Mouse (Mus musculus) hindbrain, embryonic 14.5 days (tissue): ENCODE measurements at regions not wholly inside any gene's neighbourhood (a gene's known extent, or its start where the extent isn't known, plus 50 kb on each side); places are given as distances from the start of the nearest gene placed in this dataset.

Experiments
- ATAC-seq: fragments of 200-750 bp; cut with Nextera tagmentation; 2 replicates; pipeline ENCODE4 v1.8.0; 2017; ENCODE audit warnings: moderate number of reproducible peaks, mild to moderate bottlenecking, moderate TSS enrichment, moderate library complexity; ENCODE audit not compliant: low FRiP score
- DNase-seq: peaks from one replicate; pipeline ENCODE4 v3.0.0-alpha.2; 2015; ENCODE audit warnings: low spot score
- H3K27ac ChIP-seq: fragments of 300-500 bp; sonication (generic); 2 replicates; pipeline ENCODE4 v1.5.1; 2014; ENCODE audit warnings: mild to moderate bottlenecking, moderate library complexity
- H3K27me3 ChIP-seq: fragments of 300-500 bp; sonication (generic); 2 replicates; pipeline ENCODE4 v1.6.1; 2014; ENCODE audit warnings: mild to moderate bottlenecking, low read length, mixed read lengths; ENCODE audit not compliant: control insufficient read depth, insufficient read depth
- H3K36me3 ChIP-seq: fragments of 300-500 bp; sonication (generic); replicated peaks from 2 replicates; pipeline ENCODE4 v1.6.1; 2014; ENCODE audit not compliant: control insufficient read depth, insufficient read depth
- H3K4me1 ChIP-seq: fragments of 300-500 bp; sonication (generic); replicated peaks from 2 replicates; pipeline ENCODE4 v1.6.1; 2014; ENCODE audit warnings: antibody characterized with exemption, low read length, mixed read lengths; ENCODE audit not compliant: control insufficient read depth, insufficient read depth
- H3K4me2 ChIP-seq: fragments of 300-500 bp; sonication (generic); replicated peaks from 2 replicates; pipeline ENCODE4 v1.6.1; 2014; ENCODE audit warnings: mild to moderate bottlenecking, moderate library complexity
- H3K4me3 ChIP-seq: fragments of 300-500 bp; sonication (generic); replicated peaks from 2 replicates; pipeline ENCODE4 v1.5.1; 2014; ENCODE audit warnings: mild to moderate bottlenecking, low read length
- H3K9ac ChIP-seq: fragments of 300-500 bp; sonication (generic); 2 replicates; pipeline ENCODE4 v1.6.1; 2014
- H3K9me3 ChIP-seq: fragments of 300-500 bp; sonication (generic); 2 replicates; pipeline ENCODE4 v1.6.1; 2016; ENCODE audit warnings: low read length; ENCODE audit not compliant: control insufficient read depth
- WGBS: fragments of 180-500 bp; shearing (Covaris S2); extraction: QIAGEN DNeasy Blood & Tissue Kit; methylation state at CpG from one replicate; pipeline ENCODE4 v1.1.7; 2014; 5-methylcytosine and 5-hydroxymethylcytosine counted together

DNA sequence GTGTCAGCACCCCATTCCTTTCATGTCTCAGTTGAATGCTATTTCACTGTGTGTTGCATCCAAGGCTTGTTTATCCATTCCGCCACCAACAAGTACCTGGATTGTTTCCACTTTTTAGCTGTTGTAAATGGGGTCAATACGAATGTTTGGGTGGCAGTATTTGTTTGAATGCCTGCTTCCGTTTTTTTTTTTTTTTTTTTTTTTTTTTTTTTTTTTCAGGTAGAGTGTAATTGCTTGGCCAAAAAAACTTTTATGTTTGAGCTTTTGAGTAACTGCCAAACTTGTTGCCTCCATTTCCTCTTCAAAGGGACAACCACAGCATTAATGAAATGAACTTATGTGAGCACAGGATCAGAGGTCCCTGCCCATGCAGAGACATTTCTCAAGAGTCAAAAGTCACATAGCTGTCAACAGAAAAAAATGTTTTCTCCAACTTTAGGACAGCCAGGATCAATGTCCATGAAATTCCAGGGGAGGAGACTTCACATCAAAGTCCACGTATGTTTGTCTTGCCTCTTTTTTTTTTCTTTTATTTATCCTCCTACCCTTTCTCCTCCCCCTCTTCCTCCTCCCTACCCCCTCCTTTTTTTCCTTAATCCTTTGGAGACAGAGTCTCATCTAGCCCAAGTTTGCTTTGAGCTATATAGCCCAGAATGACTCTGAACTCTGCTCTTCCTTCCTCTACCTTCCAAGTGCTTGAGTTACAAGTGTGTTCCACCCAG, 56.5 kb upstream of the Ugp2 start:
- ATAC-seq (no peak), DNase-seq (no peak)
- Histone ChIP-seq H3K4me3 (no peak overlapping the region), H3K36me3 (no peaks in the 10 kb centered on the region), H3K27ac (no peak overlapping the region), H3K4me2 (no peak overlapping the region), H3K4me1 (no peaks in the 10 kb centered on the region), H3K9me3 (no peaks in the 10 kb centered on the region), H3K27me3 (no peaks in the 10 kb centered on the region), H3K9ac (no peak overlapping the region)
- WGBS, result 82% methylated on average over 4 of the region's 4 CpGs

DNA sequence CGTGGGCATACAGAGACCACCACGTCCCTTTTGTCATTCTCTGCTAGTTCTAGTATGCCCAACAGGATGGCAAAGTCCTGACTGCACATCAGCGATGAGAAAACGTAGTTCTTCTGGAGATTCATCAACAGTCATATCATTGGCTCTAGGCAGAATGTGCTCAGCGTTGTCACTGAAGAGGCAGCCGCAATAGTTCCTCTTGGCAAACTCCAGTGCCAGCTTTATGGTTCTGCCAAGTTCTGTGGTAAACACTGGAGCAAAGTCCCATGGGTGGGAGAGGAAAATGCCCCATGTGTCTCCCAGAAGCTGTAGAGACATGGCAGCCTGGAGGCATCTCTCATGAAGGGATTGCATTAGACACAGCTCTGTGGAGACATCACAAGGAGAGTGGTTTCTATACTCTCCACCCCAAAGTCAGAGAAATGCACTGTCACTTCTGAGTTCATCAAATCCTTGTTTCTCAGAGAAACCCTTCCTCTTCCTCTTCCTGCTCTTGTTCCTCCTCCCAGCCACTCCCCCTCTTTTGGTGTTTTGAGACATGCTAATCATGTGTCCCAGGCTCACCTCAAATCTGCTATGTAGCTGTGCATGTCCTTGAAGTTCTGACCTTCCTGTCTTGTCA, 54.6 kb upstream of the Ugp2 start:
- DNase-seq (no peak), ATAC-seq (no peak)
- H3K9ac ChIP-seq, result no peak overlapping the region
- H3K4me1 ChIP-seq, result no peaks in the 10 kb centered on the region
- H3K4me3 ChIP-seq, result no peak overlapping the region
- no peaks in the 10 kb centered on the region for H3K27me3 ChIP-seq
- H3K27ac ChIP-seq, result no peak overlapping the region
- no peaks in the 10 kb centered on the region for H3K36me3 ChIP-seq
- no peak overlapping the region for H3K4me2 ChIP-seq
- WGBS, result 83% methylated on average over 6 of the region's 6 CpGs
- no peaks in the 10 kb centered on the region for H3K9me3 ChIP-seq

DNA sequence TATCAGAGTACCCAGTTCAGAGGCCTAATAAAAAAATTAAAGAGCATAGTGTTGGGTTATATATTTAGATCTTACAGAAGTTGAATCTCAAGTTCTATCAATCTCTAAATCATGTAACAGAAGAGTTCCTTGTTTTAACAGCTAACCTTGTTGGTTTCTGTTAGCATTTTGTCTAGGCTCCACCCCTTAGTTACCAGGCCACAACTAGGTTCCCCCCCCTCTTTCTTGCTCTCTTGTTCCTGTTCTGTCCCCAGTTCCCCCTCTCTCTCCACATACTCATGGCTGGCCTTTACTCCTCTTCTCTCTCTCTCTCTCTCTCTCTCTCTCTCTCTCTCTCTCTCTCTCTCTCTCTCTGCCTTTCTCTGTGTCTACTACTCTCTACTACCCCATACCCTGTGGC, 53.3 kb upstream of the Ugp2 start:
- no peak overlapping the region for H3K4me3 ChIP-seq
- H3K4me1 ChIP-seq, result no peaks in the 10 kb centered on the region
- ATAC-seq (no peak), DNase-seq (no peak)
- no peaks in the 10 kb centered on the region for H3K36me3 ChIP-seq
- H3K9ac ChIP-seq, result no peak overlapping the region
- no peaks in the 10 kb centered on the region for H3K27me3 ChIP-seq
- H3K4me2 ChIP-seq, result no peak overlapping the region
- no peak overlapping the region for H3K27ac ChIP-seq
- no peaks in the 10 kb centered on the region for H3K9me3 ChIP-seq

DNA sequence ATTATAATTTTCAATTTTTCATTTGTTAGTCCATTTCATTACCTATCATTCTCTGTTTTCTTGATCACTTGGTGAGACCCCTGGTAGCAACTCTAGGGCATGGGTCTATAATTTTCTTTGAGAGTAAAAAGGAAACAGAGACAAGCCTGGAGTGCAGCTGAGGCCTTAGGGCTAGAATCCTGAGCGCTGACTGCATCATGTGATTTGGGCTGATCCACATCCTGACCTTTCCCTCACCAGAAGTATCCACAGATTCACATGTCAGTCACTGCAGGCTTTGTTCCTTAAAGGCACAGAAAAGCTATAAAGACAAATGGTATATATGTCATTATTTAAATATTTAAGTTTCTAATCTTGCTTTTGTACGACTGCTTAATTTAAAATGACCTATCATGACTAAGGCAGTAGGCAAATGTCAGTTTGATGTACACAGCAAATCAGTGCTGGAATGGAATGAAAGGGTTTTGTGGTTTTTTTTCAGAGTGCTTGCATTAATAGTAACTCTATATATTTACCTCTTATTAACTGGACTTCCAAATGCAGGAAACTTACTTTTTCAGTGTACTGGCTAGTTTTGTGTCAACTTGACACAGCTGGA, 51.4 kb upstream of the Ugp2 start:
- ATAC-seq, result no peak
- Histone ChIP-seq H3K4me2 (no peak overlapping the region), H3K9me3 (no peaks in the 10 kb centered on the region), H3K36me3 (no peaks in the 10 kb centered on the region), H3K4me3 (no peak overlapping the region), H3K9ac (no peak overlapping the region), H3K27ac (no peak overlapping the region), H3K27me3 (no peaks in the 10 kb centered on the region), H3K4me1 (no peaks in the 10 kb centered on the region)
- no peak for DNase-seq
- WGBS, result 69% methylated on average over 2 of the region's 2 CpGs
